Mouse (Mus musculus): ENCODE measurements around the gene Tex48.

Tex48 gene

DNA sequence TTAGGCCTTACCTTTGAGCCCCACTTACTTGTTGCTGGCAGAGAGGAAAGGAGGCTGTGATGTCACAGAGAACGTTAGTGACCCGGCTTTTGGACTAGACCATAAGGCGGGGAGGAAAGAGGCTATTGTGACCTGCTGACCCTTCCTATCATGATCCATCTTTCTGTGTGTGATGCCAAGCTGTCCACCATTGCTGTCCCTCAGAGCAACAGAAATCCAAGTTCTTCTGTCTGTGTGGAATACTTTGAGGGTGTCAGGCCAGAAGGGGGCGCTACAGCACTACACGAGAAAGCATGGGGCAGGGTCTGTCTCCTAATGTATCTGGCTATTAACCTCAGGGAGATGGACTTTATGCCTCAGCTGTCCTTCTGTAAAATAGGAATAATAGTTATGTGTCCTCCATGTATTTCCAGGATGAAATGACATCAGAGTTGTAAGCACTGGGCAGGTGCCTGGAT, at the start of gene Tex48:
Gene Tex48 (minus strand): TSS at position 51 of the 458 bp plus-strand sequence.
- DNase-seq (ENCODE audit: low spot score in 2 of 2) = no peak

DNA sequence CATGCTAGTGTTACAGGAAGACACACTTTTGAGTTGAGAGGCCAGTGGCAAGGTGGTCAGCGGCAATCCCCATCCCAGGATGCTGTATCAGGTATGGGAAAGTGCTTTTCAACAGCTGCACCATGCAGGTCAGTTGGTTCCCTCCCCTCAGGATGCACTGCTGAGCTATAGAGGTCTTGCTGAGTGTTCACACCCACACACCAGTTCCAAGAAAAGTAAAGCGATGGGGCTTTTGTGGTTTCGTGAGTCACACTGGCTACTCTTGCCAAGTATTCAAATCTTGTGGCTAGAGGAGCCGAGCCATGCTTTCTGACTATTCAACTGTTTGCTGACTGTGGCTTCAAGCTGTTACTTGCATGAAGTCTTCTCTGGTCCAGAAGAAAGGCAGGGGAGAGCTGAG, 46.0 kb upstream of the Tex48 start:
- DNase-seq (ENCODE audit: low spot score in 2 of 2) = peak; percentile 43 to 50

DNA sequence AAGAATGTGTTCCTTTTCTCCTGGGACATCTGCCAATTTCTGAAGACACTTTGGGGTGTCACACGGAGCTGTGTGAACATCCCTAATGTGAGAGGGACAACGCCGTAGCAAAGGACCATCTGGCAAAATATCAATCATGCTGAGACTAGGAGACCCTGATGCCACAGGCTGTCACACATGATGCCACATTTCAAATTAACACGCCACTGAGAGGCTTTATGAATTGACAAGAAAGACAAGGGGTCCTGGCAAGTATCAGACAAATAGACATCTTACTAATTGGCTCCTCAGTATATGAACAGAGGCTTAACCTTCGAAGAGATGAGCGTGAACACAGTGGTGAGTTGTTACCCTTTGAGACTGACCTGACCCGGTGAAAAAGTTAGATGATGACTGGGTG, 43.5 kb upstream of the Tex48 start:
- DNase-seq (ENCODE audit: low spot score in 2 of 2) = no peak

DNA sequence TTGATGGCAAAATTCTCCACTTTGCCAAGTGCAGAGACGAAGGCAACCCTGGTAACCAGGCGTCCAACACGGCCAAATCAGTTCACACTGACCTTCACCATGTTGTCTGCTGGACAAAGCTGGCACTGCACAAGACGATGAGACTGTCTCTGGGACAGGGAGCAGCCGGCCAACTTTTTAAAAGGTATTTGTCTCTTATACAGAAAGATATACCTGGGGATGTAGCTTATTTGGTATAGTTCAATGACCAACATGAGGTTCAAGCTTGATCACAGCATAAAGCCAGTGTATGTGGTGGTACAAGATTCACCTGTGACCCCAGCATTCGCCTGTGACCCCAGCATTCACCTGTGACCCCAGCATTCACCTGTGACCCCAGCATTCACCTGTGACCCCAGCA, 41.1 kb upstream of the Tex48 start, which contains the start of gene Gm11214:
Gene Gm11214 (minus strand): TSS at position 101 of the 400 bp plus-strand sequence.
- DNase-seq (ENCODE audit: low spot score in 2 of 2) = no peak

DNA sequence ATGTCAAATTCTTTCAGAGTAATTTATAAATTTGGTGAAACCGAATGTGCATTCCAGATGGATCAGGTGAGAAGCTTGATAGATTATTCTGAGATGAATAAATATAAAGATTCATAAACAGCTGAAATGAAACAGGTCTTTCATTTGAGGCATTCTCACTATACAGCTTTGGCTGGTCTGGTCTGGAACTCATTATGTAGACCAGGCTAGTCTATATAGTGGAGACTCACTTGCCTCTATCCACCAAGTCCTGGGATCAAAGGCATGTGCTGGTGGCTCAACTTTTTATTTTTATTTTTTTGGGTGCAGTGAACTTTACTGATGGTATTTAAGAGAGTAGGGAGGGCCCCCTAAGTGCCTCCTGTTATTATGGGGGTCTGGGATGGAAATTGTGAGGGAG, 39.6 kb upstream of the Tex48 start:
- DNase-seq (ENCODE audit: low spot score in 2 of 2) = no peak

DNA sequence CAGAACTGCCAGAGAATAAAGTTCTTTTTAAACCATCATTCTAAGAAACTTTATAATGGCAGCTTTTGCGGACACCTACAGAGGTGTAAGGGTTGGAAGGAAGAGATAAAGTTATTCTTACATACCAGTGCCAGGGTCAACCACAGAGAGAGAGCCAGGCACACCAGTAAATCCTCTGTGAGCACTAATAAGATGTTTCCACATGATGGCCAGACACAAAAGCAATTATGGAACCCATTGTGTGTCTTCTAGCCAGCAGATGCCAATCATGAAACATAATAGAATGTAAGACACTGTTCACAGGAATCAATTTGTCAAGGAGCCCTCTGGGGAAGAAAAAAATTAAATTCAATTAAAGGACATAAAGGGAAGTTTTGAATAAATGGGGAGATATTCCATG, 39.2 kb upstream of the Tex48 start:
- DNase-seq (ENCODE audit: low spot score in 2 of 2) = no peak

DNA sequence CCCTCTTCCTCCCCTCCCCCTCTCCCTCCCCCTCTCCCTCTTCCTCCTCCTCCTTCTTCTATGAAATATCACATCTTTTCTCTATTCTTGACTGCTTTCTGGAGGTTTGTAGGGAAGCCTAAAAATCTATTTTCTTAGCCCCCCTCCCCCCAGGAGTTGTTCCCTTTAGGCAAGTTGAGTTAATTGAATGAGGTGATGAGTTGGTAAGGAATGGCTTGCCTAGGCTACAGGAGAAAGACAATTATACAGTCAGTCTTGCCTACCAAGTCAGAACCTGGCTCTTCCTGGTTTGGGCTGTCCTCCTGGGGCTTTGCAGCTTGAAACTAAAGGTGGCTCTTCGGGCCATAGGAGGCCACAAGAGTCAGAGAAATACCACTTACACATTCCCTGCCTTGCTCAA, 37.5 kb upstream of the Tex48 start:
- DNase-seq (ENCODE audit: low spot score in 2 of 2) = no peak

DNA sequence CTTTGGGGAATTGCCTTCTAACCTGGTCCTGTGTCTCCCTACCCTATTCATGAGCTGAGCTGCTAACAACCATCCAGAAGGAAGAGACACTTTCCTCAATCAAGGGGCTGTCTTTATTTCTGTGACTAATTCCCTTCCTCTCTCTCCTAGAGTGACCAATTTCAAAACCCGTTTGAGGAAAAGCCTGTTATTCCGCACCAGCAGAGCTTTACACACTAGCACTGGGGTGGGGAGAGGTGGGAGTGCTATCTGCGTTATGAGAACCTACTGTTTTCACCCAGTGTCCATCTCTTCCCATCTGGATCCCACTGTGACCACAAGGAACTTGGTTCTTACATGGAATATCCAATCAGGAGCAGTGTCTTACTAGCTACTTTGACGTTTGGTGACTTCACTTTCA, 36.9 kb upstream of the Tex48 start:
- no peak for DNase-seq (ENCODE audit: low spot score in 2 of 2)

DNA sequence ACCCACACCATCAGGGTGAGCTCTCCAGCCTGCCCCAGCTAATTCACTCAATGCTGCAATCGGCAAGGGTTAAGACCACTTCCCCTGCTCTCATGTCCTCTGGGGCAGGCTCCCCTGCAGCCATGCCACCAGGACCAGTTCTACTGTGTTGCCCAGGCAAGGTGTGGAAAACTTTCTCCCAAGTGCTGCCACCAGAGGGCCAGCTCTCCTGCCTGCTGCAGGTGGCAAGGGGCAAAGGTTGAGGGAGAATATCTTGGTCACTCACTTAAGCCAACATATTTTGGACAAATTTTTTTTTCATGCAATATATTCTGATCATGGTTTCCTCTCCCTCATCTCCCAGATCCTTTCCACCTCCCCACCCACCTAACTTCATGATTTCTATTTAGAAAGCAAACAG, 32.2 kb upstream of the Tex48 start:
- no peak for DNase-seq (ENCODE audit: low spot score in 2 of 2)

DNA sequence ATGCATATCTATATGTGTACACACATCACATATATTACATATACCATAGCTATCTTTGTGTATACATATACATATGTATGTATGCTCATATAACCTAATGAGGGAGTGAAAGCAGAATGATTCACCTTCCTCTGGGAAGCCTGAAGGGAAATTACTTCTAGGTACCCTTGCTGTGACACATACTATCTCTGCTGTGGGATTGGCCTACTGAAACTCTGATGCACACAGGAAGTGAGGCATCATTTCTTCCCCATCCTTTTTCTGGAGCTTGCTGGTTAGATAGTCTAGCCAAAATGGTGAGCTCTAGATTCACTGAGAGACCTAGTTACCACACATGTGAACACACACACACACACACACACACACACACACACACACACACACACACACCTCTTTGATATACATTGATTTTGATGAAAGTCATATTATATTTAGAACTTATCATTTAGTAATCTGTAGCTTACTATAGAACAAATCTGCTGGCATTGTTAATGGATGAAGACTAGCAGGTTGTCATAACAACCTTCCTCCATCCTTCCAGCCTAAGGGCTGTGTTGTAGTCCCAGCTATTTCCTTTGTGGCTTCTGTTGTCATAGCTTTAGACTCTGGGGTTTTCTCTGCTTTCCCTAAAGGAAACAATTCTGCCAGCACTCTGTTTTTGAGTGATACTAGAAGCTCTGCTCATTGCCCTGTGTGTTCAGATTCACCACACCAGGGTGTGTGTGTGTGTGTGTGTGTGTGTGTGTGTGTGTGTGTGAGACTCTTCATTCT, 21.9 kb upstream of the Tex48 start:
- no peak for DNase-seq (ENCODE audit: low spot score in 2 of 2)

DNA sequence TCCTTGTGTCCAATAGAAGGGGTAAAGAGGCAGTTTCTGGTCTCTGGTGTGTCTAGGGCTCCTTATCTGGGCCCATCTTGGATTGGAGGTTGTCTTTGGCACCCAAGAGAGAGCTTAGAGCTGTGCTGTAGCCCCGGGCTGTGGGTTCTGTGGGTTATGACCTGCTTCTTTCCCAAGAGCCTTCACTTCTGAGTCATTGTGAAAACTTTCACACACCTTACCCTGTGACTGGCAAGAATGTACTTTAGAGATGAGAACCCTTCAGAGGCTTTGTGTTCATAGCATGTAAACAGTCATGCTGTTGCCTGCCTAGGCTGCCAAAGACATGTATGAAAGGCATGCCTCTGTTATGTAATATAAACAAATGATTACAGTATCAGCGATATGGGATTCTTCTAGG, 17.6 kb upstream of the Tex48 start:
- no peak for DNase-seq (ENCODE audit: low spot score in 2 of 2)

DNA sequence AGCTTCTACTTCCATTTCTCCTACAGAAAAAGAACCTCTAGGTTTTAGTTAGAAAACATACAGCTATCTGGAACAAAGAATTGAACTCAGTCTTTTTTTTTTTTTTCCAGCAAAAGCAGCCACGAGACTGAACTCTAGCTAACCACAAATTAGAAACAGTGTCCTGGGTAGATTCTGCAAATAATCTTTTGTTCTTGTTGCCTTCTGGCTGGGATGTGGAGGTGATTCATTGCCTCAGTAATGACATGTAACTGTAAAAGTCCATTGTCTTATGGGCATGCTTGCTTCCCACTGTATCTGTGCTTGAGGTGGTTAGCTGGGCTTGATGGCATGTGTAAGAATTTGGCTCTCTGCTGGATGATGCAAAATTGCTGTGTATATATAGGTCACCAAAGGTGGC, 16.4 kb upstream of the Tex48 start:
- no peak for DNase-seq (ENCODE audit: low spot score in 2 of 2)

DNA sequence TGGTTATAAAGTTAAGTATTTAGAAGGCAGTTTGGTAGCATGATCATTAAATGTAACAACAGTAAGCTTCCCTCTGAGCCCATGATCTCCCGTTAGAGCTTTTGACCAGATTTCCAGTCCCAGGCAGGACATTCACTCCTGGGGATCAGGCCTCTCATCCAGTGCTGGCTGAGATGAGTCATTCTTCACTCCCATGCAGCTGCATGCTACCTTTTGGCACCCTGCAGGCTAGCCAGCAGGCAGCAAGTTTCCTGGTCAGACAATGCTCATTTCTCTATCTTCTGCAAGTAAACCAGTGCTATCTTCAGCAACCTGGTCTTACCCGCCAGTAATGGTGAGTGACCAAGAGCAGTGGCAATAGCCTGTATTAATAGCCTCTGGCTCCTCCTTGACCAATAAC, 11.0 kb upstream of the Tex48 start:
- DNase-seq (ENCODE audit: low spot score in 2 of 2) = no peak

DNA sequence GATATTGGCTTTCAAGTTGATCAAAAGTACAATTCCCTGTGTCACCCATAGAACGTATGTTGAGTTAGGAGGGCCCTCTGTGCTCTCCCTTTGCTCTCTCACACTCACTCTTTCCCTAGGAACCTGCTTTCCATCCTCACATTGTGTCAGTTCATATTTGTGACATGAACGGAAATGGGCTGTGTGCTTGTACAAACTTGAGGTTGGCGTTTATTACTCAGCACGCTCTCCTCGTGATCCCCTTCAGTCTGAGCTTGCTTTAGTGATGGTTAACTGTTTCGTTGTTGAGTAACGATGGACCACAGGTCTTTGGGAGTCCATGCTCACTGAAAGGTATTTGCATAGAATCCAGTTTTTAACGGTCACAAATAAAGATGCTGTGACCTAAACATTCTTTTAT, 4.9 kb upstream of the Tex48 start:
- no peak for DNase-seq (ENCODE audit: low spot score in 2 of 2)

DNA sequence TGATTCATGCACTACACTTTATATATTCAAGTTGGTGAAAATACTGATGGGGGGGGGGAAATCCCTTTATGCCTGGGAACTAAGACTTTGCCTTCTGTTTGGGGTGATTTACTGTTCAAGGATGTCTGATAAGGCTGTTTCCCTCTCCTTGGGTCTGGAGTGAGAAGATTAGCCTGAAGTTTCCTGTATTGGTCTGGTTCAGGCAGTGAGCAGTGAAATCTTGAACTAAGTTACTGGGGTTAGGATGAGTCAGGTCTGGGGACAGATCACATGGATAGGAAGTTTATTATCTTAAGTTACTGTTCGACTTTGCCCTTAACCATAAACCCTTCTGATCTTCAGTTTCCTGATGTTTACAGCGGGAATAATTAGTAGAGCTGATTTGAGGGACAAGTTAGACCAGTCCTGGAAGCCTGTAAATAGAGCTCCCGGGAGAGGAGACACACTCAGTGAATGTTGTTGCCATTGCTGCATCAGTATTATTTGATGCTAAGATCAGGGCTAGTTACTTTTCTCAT, 3.4 kb upstream of the Tex48 start:
- DNase-seq (ENCODE audit: low spot score in 2 of 2) = no peak

DNA sequence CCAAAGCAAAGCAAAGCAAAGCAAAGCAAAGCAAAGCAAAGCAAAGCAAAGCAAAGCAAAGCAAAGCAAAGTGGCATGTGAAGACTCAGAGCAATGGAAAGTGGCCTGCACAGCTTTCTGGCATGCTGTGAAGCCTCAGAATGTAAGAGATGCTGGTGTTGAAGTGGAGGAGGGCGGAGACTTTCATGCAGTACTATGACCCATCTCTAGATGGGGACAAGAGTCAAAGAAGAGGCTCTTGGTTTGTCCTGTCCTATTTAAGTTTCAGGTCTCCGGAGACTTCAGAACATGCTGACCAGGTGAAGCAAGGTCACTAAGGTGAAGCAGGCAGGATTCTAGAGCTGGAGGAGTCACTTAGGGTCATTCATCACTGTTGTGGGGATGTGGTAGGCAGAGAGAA, 367 bp downstream of the Tex48 start:
- no peak for DNase-seq (ENCODE audit: low spot score in 2 of 2)

DNA sequence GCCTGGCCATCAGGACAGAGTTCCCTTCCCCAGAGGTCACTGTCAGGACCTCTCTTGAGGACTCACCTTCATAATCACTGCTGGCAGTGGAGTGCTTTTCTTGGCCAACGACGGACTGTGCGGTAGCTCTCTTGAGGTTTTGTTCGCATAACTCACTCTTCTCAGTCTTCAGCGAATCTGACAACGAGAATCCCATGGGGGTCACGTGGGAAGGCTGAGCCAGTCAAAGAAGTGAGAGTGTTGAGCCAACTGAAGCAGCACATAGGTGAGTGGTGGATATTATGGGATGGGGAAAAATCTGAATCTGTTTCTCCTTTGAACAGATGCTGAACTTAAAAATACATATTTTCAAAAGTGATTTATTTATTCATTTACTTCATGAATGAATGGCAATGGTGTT, 13.8 kb downstream of the Tex48 start:
- no peak for DNase-seq (ENCODE audit: low spot score in 2 of 2)

DNA sequence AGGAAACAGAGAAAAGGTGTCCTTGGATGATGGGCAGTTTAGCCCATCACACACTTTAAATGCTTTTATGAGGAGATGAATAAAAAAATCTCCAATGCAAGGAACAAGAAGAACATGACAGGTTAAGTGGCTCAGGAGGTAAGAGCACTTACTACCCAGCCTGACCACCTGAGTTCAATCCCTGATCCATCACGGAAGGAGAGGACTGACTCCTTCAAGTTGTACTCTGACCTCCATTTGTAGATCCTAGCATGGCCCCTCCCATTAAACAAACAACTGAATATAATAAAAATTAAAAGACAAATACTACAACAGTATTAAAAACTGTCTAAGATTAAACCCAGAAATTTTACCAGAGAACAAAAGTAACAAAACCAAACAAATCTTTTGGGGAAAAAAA, 16.3 kb downstream of the Tex48 start:
- DNase-seq (ENCODE audit: low spot score in 2 of 2) = no peak

DNA sequence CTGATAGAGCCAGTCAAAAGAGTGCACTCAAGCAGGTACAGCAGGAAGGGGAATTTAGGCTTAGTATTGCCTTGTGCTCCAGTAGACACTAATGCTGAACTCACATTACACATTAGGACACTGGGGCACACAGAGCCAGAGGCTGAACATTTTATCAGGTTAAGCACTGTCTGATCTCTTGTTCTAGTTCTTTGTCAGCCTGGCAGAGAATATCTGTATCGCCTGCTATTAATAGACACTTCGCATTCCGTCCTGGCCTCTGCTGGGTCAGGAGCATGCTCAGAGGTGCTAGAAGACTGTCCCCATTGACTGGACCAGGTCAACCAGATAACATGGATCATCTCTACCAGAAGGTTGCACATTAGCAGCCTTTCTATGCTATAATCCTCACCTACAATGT, 16.7 kb downstream of the Tex48 start:
- no peak for DNase-seq (ENCODE audit: low spot score in 2 of 2)

DNA sequence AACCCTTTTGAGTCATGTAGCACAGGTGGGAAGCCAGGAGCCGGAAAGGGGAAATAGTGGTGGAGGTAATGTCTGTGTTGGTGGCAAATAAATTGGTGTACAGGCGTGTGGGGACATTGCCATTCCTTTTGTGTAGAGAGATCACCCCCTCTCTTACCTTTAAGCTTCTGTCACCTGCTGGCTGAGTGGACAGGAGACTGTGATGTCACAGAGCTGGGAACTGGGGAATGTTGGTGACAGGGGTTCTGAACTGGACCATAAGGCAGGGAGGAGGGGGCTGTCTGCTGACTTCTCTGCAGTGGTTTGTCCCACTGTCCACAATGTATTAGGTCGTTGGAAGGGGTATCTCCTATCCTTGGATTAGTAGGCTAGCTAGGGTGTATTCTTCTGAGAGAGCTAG, 17.3 kb downstream of the Tex48 start, which contains the start of gene Gm11213:
Gene Gm11213 (minus strand): TSS at position 317 of the 400 bp plus-strand sequence.
- DNase-seq (ENCODE audit: low spot score in 2 of 2) = no peak

DNA sequence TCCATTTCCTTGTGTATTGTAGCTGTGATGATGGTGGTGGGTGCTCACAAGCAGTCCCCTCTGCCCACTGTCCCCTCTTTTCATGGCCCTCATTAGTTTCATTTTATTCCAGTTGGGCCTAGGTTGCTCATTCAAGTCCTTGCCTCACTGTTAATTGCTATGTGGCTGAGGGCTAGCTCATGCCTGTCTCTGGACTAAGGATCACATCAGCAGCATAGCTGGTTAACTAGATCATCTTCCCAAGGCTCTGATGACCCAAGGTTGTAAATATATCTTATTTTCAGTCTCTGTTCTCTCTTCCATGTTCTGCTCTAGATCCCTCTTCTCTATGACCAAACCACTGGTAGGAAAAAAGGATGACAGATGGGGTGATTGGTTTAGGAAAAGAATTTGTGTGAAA, 21.0 kb downstream of the Tex48 start:
- no peak for DNase-seq (ENCODE audit: low spot score in 2 of 2)

DNA sequence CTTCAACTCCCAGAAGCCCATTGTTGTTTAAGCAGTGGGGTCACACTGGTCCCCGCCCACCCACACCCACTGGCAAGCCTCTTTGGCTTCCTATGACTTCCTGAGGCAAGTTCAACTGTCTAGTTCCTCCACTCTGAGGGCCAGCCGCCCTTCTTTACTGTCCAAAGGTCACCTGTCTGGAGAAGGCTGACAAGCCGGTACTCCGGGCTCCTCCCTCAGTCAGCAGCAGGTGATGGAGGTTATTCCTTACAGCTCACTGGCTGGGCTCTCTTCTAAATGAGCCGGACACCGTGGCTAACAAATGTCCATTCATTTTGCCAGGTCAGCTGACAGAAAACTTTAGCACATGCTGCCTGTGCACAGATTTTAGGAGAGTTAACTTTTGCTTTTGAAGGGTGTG, 21.4 kb downstream of the Tex48 start:
- DNase-seq (ENCODE audit: low spot score in 2 of 2) = peak in 1 of 2 experiments; percentile 16

DNA sequence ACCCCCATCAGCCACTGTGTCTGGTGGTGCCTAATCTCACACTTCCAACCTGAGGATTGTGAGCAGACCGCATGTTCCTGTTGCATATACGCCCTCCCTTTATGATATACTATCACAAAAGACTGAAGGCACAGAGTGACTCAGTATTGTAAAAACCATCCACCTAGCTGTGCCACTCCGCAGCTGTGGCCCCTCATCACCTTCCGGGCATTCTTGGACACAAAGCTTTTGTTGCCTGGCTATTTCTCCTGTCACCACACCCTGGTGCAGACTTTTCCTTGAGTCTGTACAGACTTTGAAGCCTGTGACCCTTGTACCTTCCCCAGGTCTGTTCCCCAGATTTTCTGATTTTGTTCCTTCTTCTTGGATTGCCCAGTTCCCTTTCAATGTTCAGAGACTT, 26.2 kb downstream of the Tex48 start:
- no peak for DNase-seq (ENCODE audit: low spot score in 2 of 2)

DNA sequence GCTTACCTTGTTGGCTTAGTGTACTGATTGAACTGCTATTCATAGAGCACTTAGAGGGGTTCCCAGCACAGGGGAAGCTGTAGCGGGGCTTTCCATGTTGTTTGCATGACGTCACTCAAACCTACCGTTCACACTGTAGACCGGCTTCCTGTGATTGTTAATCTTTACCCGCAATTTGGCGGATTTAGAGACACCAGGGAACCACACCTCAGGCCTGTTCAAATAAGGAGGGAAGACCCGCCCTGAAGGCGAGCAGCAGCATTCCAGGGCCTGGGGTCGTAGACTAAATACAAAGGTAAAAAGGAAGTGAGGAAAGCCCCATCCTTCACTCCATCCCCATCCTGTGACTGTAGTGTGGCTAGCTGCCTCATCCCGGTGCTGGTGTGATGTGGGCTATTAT, 27.0 kb downstream of the Tex48 start:
- no peak for DNase-seq (ENCODE audit: low spot score in 2 of 2)
